Mouse (Mus musculus) small intestine, adult 2 months (tissue): Measurements from ENCODE around the gene Ccr8.
"Not testable (repeated sequence)": the region's sequence is repeated elsewhere in the genome, so short reads cannot be mapped to it uniquely, and the experiment has no call there.

Experiments
- CTCF ChIP-seq: fragments of 200-500 bp; IDR thresholded peaks from 2 replicates; pipeline ENCODE4 v1.5.1; 2012; ENCODE audit warnings: low read depth, mild to moderate bottlenecking, control low read depth, inconsistent platforms, low read length, moderate library complexity, mixed read lengths; ENCODE audit not compliant: insufficient replicate concordance, insufficient read length; ENCODE audit errors: extremely low read depth
- POLR2A ChIP-seq: fragments of 200-500 bp; IDR thresholded peaks from 2 replicates; pipeline ENCODE4 v1.6.1; 2012; ENCODE audit warnings: low read depth, mild to moderate bottlenecking, control low read depth, inconsistent platforms, low read length, moderate library complexity

DNA sequence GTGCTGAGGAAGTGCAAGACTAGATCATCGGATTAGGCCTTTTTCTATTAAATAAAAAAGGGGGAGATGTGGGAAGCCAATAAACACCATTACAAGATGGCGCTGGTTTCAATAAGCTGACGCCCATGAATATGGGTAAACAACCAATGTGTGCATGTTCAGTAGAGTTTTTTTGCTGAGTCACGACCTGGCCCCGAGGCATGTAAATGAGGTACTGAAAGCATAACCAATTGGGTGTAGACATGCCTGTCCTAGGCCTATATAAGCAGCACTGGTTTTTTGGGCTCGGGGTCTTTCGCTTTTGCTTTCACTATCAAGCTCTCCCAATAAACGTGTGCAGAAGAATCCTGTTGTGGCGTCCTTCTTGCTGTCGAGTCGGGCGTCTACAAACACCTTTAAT, 17.0 kb downstream of the Ccr8 start:
- TF ChIP-seq POLR2A, CTCF: not testable (repeated sequence)
